Mouse (Mus musculus): ENCODE results near the gene Cox14. TPM values are rescaled to one million over a fixed set of nuclear protein-coding genes. Genes with fewer than 3 reads are reported as not detected.
"Not testable (repeated sequence)": the region's sequence is repeated elsewhere in the genome, so short reads cannot be mapped to it uniquely, and the experiment has no call there.

The Cox14 gene
- total RNA-seq, 2 experiments from 2014 or later = 97.4 to 107 TPM

DNA sequence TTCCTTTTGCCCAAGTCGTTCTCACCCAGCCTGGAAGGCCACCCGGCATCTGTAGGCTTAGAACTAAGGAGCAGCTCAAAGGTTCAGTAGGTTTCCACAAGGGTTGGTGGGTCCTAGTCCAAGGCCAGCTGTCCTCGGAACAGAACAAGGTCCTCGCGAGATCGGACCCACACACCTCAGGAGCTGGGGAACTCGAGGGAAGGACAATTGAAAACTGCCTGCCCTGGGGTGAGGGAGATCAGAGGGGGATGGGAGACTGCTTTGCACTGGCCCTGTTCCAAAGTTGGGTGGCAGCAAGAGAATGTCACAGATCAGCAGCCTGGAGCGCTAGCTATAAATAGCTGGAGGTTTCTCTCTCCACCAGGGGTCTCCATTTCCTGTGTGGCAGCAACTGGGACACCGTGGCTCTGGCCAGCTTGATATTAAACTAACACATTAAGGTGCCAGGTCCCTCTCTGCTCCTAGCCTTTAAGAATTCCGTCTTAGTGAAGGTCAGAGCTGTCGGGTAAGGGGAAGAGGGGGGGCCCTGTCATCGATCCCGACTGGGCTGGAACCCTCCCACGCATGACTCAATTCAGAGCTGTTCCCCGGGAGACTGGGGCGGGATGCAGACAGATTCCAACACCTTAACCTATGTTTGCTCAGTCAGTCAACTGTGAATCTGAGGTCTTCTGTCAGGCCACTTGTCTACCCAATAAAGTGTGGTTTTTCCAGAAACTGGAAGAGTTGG lies 961 bp upstream of the Cox14 start:
- peak; percentile 74 to 79 for DNase-seq (ENCODE audit: low spot score in 2 of 2)

- DNase-seq (ENCODE audit: low spot score in 2 of 2) = peak in 1 of 2 experiments; percentile 7
Observed at GRCm38 (mm10) chr15:99726549-99726948, 1.1 kb downstream of the Cox14 start.

GRCm38 (mm10) chr15:99727039-99727438 lies 1.6 kb downstream of the Cox14 start:
- not testable (repeated sequence) for DNase-seq (ENCODE audit: low spot score in 2 of 2)

DNA sequence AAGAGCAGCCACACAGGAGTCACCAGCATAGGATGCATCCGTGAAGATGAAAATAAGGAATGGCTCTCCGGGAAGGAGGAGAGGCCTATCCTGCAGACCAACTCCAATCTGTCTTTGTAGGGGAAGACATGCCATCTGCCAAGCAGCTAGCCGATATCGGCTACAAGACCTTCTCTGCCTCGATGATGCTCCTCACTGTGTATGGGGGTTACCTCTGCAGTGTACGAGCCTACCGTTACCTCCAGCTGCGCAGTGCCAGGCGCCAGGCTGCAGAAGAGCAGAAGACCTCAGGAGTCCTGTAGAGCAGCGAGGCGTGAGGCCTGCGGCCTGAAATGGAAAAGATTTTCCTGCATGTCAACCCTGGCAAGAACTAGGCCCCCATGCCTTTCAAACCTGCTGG lies 2.1 kb downstream of the Cox14 start:
- DNase-seq (ENCODE audit: low spot score in 2 of 2) = peak in 1 of 2 experiments; percentile 11

- no peak for DNase-seq (ENCODE audit: low spot score in 2 of 2)
Observed at GRCm38 (mm10) chr15:99728211-99728610, 2.8 kb downstream of the Cox14 start.

- no peak for DNase-seq (ENCODE audit: low spot score in 2 of 2)
Observed at GRCm38 (mm10) chr15:99729056-99729783, 3.8 kb downstream of the Cox14 start.

DNA sequence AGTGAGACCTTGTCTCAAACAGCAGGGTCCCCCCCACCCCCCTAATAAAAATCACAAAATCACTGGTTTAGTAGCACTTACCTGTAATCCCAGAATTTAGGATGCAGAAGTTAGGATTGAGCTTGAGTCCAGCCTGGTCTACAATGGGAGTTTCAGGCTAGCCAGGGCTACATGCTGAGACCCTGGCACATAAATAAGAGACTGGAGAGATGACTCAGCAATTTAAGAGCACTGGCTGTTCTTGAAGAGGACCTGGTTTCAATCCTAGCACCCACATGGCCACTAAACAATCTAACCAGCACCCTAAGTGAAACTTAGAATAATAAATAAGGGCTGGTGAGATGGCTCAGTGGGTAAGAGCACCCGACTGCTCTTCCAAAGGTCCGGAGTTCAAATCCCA lies 5.7 kb downstream of the Cox14 start:
- no peak for DNase-seq (ENCODE audit: low spot score in 2 of 2)

DNA sequence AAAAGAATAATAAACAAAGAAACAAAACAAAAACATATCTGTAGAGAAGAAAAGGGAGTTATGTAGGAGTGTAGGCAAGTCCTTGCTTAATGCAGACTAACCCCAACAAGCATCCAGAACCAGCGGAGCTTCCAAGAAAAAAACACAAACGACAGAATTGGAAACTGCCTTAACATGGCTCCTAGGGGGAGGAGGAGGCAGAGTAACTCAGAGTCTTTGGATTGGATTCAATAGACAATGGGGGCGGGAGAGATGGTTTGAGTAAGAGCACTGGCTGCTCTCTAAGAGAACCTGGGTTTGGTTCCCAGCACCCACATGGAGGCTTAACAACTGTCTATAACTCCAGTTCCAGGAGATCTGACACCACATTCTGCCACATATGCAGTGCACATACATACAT lies 6.3 kb downstream of the Cox14 start:
- DNase-seq (ENCODE audit: low spot score in 2 of 2) = no peak

DNA sequence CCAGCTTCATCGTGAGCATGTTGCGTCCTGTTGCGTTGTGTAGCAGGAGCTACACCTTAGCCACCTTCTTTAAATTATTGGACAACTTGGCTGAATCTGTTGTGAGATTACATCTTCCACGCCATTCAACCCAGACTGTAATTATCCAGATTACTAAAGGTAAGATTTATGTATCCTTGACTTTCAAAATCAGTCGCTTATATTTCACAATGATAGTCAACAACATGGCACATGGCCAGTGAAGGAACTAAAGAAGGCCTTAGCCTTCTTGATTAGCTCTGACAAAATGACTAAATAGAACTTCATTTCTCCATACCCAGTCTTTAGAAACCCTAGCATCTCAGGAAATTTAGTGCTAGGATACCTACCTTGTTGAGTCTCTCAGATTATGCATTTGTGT lies 7.8 kb downstream of the Cox14 start:
- DNase-seq (ENCODE audit: low spot score in 2 of 2) = no peak

GRCm38 (mm10) chr15:99735631-99736030 lies 10.2 kb downstream of the Cox14 start:
- peak; percentile 100 for DNase-seq (ENCODE audit: low spot score in 2 of 2)

- DNase-seq (ENCODE audit: low spot score in 2 of 2) = no peak
Observed at GRCm38 (mm10) chr15:99736675-99737074, 11.3 kb downstream of the Cox14 start.

DNA sequence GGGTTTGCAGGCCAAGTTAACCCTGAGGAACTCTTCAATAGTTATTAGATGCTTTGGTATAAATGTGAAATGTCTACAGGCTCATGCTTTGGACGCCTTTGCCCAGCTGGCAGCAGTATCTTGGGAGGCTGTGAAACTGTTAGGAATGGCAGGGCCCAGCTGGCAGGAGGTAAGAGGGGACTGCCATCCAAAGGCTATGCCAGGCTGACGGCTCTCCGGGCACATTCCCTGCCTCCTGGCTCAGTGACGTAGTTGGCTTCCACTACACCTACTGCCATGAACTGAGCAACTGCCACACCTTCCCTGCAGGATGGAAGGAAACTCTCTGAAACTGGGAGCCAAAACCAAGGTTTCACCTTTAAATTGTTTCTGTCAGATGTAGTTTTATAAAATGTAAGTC lies 14.8 kb downstream of the Cox14 start:
- peak in 1 of 2 experiments; percentile 38 for DNase-seq (ENCODE audit: low spot score in 2 of 2)

DNA sequence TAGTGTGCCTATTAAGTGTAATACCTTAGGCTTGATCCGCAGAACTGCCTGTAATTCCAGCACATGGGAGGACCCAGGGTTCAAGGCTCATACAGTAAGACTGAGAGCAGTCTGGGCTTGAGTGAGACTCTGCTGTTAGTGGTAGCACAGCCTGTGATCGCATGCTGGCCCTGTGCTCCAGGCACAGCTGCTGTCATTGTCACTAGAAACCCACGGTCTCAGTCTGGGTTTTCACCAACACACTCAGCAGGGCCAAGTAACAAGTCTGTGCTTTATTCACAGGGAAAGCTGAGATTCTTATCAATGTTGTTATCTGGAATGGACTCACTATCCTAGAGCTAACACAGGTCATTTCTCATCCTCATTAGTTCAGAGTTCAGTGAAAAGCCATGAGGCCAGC lies 28.8 kb downstream of the Cox14 start:
- peak; percentile 22 to 31 for DNase-seq (ENCODE audit: low spot score in 2 of 2)

- DNase-seq (ENCODE audit: low spot score in 2 of 2) = no peak
Observed at GRCm38 (mm10) chr15:99767467-99767866, 42.0 kb downstream of the Cox14 start.

GRCm38 (mm10) chr15:99768761-99769160 lies 43.3 kb downstream of the Cox14 start:
- DNase-seq (ENCODE audit: low spot score in 2 of 2) = no peak

DNA sequence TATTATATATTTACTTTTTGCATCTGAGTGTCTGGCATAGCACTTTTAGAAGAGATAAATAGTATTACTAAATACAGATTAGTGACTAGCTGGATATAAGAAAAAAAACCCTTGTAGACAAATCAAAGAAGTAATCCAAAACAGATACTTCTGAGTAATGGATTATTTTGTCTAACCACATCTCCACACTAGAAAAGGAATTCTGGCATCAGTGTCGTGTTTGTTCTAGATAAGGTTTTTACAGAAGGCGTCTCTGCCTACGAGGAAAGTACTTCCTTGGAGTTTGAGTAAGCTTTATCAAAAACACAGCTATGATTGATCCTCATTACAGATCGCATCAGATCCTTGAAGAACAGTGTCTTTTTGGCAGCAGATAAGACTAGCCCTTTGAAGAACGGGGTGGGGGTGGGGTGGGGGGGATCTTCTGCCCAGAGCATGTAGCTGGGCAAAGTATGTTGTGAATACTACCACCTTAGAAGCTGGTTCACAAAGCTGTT lies 45.6 kb downstream of the Cox14 start:
- no peak for DNase-seq (ENCODE audit: low spot score in 2 of 2)

- peak in 1 of 2 experiments; percentile 49 for DNase-seq (ENCODE audit: low spot score in 2 of 2)
Observed at GRCm38 (mm10) chr15:99771601-99772276, 46.3 kb downstream of the Cox14 start.

DNA sequence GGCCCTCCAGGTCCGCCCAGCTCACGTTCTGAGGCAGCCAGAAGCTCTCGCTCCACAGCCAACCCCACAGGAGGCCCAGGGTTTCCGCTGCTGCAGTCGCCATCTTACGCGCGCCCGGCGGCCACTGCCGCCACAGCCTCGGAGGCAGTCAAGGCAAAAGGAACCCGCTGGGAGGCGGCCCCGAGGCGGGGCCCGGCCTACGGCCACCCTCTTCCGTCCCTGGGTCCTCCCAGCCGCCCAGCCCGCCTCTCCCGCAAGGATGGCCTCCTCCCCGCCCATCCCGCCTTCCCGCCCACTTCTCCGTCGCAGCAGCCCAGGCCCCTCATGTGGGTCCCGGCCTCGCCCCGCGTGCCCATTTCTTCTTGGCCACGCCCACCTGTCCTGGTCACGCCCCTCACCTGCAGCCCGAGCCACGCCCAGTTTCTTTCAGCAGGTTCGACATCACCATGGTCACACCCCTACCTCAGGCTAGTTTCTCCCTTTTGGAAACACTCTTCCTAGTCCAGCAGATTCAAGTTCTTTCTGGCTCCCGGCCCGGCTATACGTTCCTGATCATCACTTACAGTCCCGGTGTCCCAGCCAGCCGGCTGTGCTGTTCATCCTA lies 47.0 kb downstream of the Cox14 start:
- DNase-seq (ENCODE audit: low spot score in 2 of 2) = peak; percentile 79 to 84

DNA sequence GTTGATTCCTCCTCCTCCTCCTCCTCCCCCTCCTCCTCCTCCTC lies 47.3 kb downstream of the Cox14 start, which contains the start of gene Cers5:
Cers5 (minus strand) TSS at position 5 of the 44 bp plus-strand sequence.
- DNase-seq (ENCODE audit: low spot score in 2 of 2) = not testable (repeated sequence)

DNA sequence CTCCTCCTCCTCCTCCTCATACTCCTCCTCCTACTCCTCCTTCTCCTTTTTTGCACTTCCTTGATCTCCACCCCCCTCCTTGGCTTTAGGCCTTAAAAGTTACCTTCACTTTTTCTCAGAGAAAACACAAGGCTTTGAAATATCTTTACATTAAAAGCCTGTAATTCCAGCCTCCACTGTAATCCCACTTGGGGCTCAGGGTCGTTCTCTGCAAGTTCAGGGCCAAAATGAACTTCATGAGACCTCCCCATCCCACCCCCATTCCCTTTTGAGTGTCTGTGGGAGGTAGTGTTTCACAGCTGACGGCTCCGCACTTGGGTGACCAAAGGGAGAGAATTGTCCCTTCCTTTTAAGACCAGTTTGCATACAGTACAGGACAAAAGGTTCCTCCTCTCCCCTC lies 47.5 kb downstream of the Cox14 start:
- no peak for DNase-seq (ENCODE audit: low spot score in 2 of 2)
